ENCODE assay signal across 16 mouse cellular contexts in the genomic region with DNA sequence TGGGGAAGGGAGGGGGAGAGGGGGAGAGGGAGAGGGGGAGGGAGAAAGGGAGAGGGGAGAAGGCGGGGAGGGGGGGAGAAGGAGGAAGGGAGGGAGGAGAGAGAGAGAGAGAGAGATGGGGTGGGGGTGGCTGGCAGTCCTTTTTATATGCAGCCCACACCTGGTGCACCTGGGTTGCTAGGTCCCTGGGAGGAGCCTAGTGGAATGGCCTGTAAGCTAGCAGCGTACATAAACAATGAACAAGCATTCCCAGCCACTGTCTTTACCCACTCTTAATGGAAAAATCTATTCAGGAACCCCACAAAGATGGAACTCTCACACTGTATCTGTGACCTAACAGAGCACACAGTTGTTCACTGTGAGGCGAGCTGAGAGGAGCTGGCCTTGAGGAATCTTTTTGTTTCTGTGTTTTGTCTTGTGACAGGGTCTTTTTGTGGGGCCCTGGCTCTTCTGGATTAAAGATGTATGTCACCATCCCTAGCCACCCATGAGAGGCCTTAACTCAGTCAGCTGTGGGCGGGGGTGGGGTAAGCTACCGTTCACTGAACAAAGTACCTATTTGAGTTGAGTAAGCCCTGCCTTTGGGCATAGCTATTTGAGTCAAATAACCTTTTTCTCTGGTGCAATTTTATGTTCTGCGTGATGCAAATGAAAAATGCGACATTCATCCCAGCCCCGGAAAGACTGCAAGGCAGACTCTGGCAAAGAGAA. TPM values are rescaled to one million over a fixed set of nuclear protein-coding genes. Genes with fewer than 3 reads are reported as not detected.
DNase-seq lines count a peak whose midpoint lies in the region; ATAC-seq and TF ChIP-seq lines count a peak whose summit lies in the region.
"Had no signal": no experiment of that assay in that cellular context is flagged by ENCODE, and none has a peak within 500 bp of the region (broad histone marks: within the 10 kb centered on the region; RNA-seq: fewer than 3 reads in every experiment).

No protein-coding gene starts in this region.

- TF ChIP-seq POLR2A in brain, embryonic 14.5 days (IDR thresholded peaks at IDR 0.05; ENCODE audit: borderline replicate concordance, extremely low read depth, insufficient read depth, insufficient read length, poor library complexity, severe bottlenecking) = no peak

- H3K4me3 ChIP-seq in hindbrain, embryonic 12.5 days = no peak overlapping the region
- no peak overlapping the region for H3K4me3 ChIP-seq in midbrain, embryonic 15.5 days
- H3K4me3 ChIP-seq: embryonic facial prominence, embryonic 12.5 days; liver, embryonic 12.5 days; stomach, embryonic 15.5 days had no signal

- H3K27ac ChIP-seq in hindbrain, embryonic 12.5 days = peak overlapping the region; percentile 67
- peak overlapping the region; percentile 61 for H3K27ac ChIP-seq in midbrain, embryonic 15.5 days
- H3K27ac ChIP-seq: embryonic facial prominence, embryonic 12.5 days; liver, embryonic 12.5 days; stomach, embryonic 15.5 days had no signal

- H3K9ac ChIP-seq in hindbrain, embryonic 12.5 days = no peak overlapping the region
- no peak overlapping the region for H3K9ac ChIP-seq in midbrain, embryonic 15.5 days
- H3K9ac ChIP-seq: embryonic facial prominence, embryonic 12.5 days; liver, embryonic 12.5 days; stomach, embryonic 15.5 days had no signal

- 34% methylated on average over 8 of the region's 8 CpGs for WGBS in hindbrain, embryonic 12.5 days
- WGBS in midbrain, embryonic 15.5 days = 23% methylated on average over 7 of the region's 8 CpGs

- intact Hi-C loops in heart, postnatal 14 days (cut with DNase I) = no loop called here

- H3K27me3 ChIP-seq in hindbrain, embryonic 12.5 days = no peaks in the 10 kb centered on the region
- H3K27me3 ChIP-seq in midbrain, embryonic 15.5 days (replicated peaks) = no peaks in the 10 kb centered on the region
- H3K27me3 ChIP-seq: embryonic facial prominence, embryonic 12.5 days; liver, embryonic 12.5 days; stomach, embryonic 15.5 days had no signal

- no peaks in the 10 kb centered on the region for H3K9me3 ChIP-seq in hindbrain, embryonic 12.5 days (replicated peaks)
- no peaks in the 10 kb centered on the region for H3K9me3 ChIP-seq in midbrain, embryonic 15.5 days
- H3K9me3 ChIP-seq: embryonic facial prominence, embryonic 12.5 days; liver, embryonic 12.5 days; stomach, embryonic 15.5 days had no signal

- H3K4me2 ChIP-seq in hindbrain, embryonic 12.5 days (replicated peaks) = no peak overlapping the region
- H3K4me2 ChIP-seq in midbrain, embryonic 15.5 days = no peak overlapping the region
- H3K4me2 ChIP-seq: embryonic facial prominence, embryonic 12.5 days; heart, embryonic 11.5 days; liver, embryonic 12.5 days; stomach, embryonic 15.5 days had no signal

- H3K36me3 ChIP-seq in hindbrain, embryonic 12.5 days = 0 out of 2 replicates have a peak, but pooled peaks cover under 1% of the 10 kb centered on the region
- no peaks in the 10 kb centered on the region for H3K36me3 ChIP-seq in midbrain, embryonic 15.5 days (replicated peaks)
- H3K36me3 ChIP-seq: embryonic facial prominence, embryonic 12.5 days; liver, embryonic 12.5 days; stomach, embryonic 15.5 days had no signal

- peaks cover 12% of the 10 kb centered on the region for H3K4me1 ChIP-seq in hindbrain, embryonic 12.5 days
- peaks cover 13% of the 10 kb centered on the region for H3K4me1 ChIP-seq in midbrain, embryonic 15.5 days
- H3K4me1 ChIP-seq: stomach, embryonic 15.5 days had no signal

- peak; percentile 29 for DNase-seq in embryo, embryonic 11 days
- no peak for DNase-seq in embryo, embryonic 9.5 days (ENCODE audit: extremely low spot score)
- peak; percentile 47 for DNase-seq in brain, embryonic 14.5 days (ENCODE audit: low read depth)
- DNase-seq in cerebellum, postnatal 25 days = no peak
- DNase-seq in heart, postnatal 14 days = no peak
- DNase-seq: cerebellum, adult 8-10 months; gastrocnemius, postnatal 25 days; kidney, adult 8-10 months; lung, postnatal 10 days had no signal

- no peak for TF ChIP-seq CTCF in brain, embryonic 14.5 days (IDR thresholded peaks at IDR 0.05; ENCODE audit: borderline replicate concordance, extremely low read depth, insufficient read depth, insufficient read length)

- peak; percentile 64; the same call in 1 of the 2 replicates for ATAC-seq in hindbrain, embryonic 12.5 days (ENCODE audit: low FRiP score)
- ATAC-seq in midbrain, embryonic 15.5 days (replicated peaks) = peak; percentile 70
- no peak for ATAC-seq in frontal cortex, adult (ENCODE audit: low TSS enrichment)
- ATAC-seq: liver, embryonic 12.5 days had no signal

RNA-seq across cellular contexts. Expression of a gene that starts 30.1 kb away (rescaled TPM):
- polyA plus RNA-seq in brain, embryonic 14.5 days (2012; rRNA removed) = 60.9 and 112 TPM in 2 replicates
- 30.4 and 33.3 TPM in 2 replicates for polyA plus RNA-seq in hindbrain, embryonic 12.5 days (2016; fragmentation: Nextera tagmentation; extraction: Ambion mirVana)
- polyA plus RNA-seq in midbrain, embryonic 15.5 days (2015; fragmentation: Nextera tagmentation; extraction: Ambion mirVana) = 36.1 and 38.1 TPM in 2 replicates
- total RNA-seq in heart, postnatal 14 days (2021) = 10 to 100 TPM in 1 of 2 experiments, 1 to 10 TPM in 1; 7.2 to 11.9 TPM

Comparison
In these comparisons a context has a peak if more than half of its experiments do, and no peak if none do; other contexts are left out.
1. DNase-seq: peak in embryo, embryonic 11 days (single experiment) and brain, embryonic 14.5 days (single experiment); none in embryo, embryonic 9.5 days (single experiment), cerebellum, postnatal 25 days (0 of 2) and heart, postnatal 14 days (0 of 2).